Mouse (Mus musculus): ENCODE results near the gene Liph. TPM values are rescaled to one million over a fixed set of nuclear protein-coding genes. Genes with fewer than 3 reads are reported as not detected.
A peak's percentile ranks its signal among the peaks of the same experiment; 100 is the strongest.
"Not testable (repeated sequence)": the region's sequence is repeated elsewhere in the genome, so short reads cannot be mapped to it uniquely, and the experiment has no call there.

Gene Liph
- polyA plus RNA-seq, 2 experiments = 1.6 to 2.8 TPM

- Histone ChIP-seq H3K9ac (ENCODE audit: low read depth, low read length, severe bottlenecking) (peak within 1 kb of the TSS; percentile 82), H3K4me3 (replicated peaks; ENCODE audit: low read length) (peak within 1 kb of the TSS; percentile 75), H3K27me3 (ENCODE audit: control insufficient read depth, insufficient read depth, low read length) (no peaks in the 10 kb centered on the region), H3K9me3 (ENCODE audit: control insufficient read depth, low read length) (no peaks in the 10 kb centered on the region), H3K4me2 (replicated peaks; ENCODE audit: low read depth, low read length, severe bottlenecking) (peak within 1 kb of the TSS; percentile 89), H3K27ac (replicated peaks; ENCODE audit: low read depth, low read length) (peak within 1 kb of the TSS; percentile 63; the same call in 1 of the 2 replicates), H3K4me1 (ENCODE audit: control insufficient read depth, insufficient read depth, low read length) (peaks cover 10% of the 10 kb centered on the region), H3K36me3 (ENCODE audit: control insufficient read depth, insufficient read depth, low read length) (no peaks in the 10 kb centered on the region)
- DNase-seq (ENCODE audit: low spot score) = peak; percentile 81
- peak; percentile 65; the same call in 1 of the 2 replicates for TF ChIP-seq POLR2A (IDR thresholded peaks at IDR 0.05; ENCODE audit: borderline replicate concordance, extremely low read depth, insufficient read depth, insufficient read length)
- 1% methylated on average over 34 of the region's 63 CpGs for WGBS
- peak; percentile 97 for ATAC-seq (ENCODE audit: low FRiP score, low read depth)
Measured at GRCm38 (mm10) chr16:21946761-21947715, 48.4 kb downstream of the Liph start, which contains the start of gene Tmem41a. Tmem41a (minus strand) TSS chr16:21947552.

- 52% methylated on average over 13 of the region's 13 CpGs for WGBS
- no peak overlapping the region for H3K4me2 ChIP-seq (replicated peaks; ENCODE audit: low read depth, low read length, severe bottlenecking)
- no peak for ATAC-seq (ENCODE audit: low FRiP score, low read depth)
- H3K9ac ChIP-seq (ENCODE audit: low read depth, low read length, severe bottlenecking) = no peak overlapping the region
- H3K4me3 ChIP-seq (replicated peaks; ENCODE audit: low read length) = no peak overlapping the region
- H3K36me3 ChIP-seq (ENCODE audit: control insufficient read depth, insufficient read depth, low read length) = peaks cover 25% of the 10 kb centered on the region
- no peak for TF ChIP-seq POLR2A (IDR thresholded peaks at IDR 0.05; ENCODE audit: borderline replicate concordance, extremely low read depth, insufficient read depth, insufficient read length)
- H3K4me1 ChIP-seq (ENCODE audit: control insufficient read depth, insufficient read depth, low read length) = no peaks in the 10 kb centered on the region
- no peaks in the 10 kb centered on the region for H3K9me3 ChIP-seq (ENCODE audit: control insufficient read depth, low read length)
- H3K27ac ChIP-seq (replicated peaks; ENCODE audit: low read depth, low read length) = no peak overlapping the region
- DNase-seq (ENCODE audit: low spot score) = no peak
- no peaks in the 10 kb centered on the region for H3K27me3 ChIP-seq (ENCODE audit: control insufficient read depth, insufficient read depth, low read length)
Measured at GRCm38 (mm10) chr16:21928471-21928870, 67.0 kb downstream of the Liph start.

- TF ChIP-seq POLR2A (IDR thresholded peaks at IDR 0.05; ENCODE audit: borderline replicate concordance, extremely low read depth, insufficient read depth, insufficient read length) = no peak
- DNase-seq (ENCODE audit: low spot score) (no peak), ATAC-seq (ENCODE audit: low FRiP score, low read depth) (no peak)
- Histone ChIP-seq H3K27ac (replicated peaks; ENCODE audit: low read depth, low read length) (no peak overlapping the region), H3K9ac (ENCODE audit: low read depth, low read length, severe bottlenecking) (no peak overlapping the region), H3K36me3 (ENCODE audit: control insufficient read depth, insufficient read depth, low read length) (peaks cover 2% of the 10 kb centered on the region; the same call in 1 of the 2 replicates), H3K4me1 (ENCODE audit: control insufficient read depth, insufficient read depth, low read length) (no peaks in the 10 kb centered on the region), H3K27me3 (ENCODE audit: control insufficient read depth, insufficient read depth, low read length) (no peaks in the 10 kb centered on the region), H3K9me3 (ENCODE audit: control insufficient read depth, low read length) (no peaks in the 10 kb centered on the region), H3K4me2 (replicated peaks; ENCODE audit: low read depth, low read length, severe bottlenecking) (no peak overlapping the region), H3K4me3 (replicated peaks; ENCODE audit: low read length) (no peak overlapping the region)
- WGBS = 64% methylated on average over 7 of the region's 7 CpGs
Measured at GRCm38 (mm10) chr16:21916681-21917080, 78.8 kb downstream of the Liph start.

- Histone ChIP-seq H3K9me3 (ENCODE audit: control insufficient read depth, low read length) (no peaks in the 10 kb centered on the region), H3K27me3 (ENCODE audit: control insufficient read depth, insufficient read depth, low read length) (no peaks in the 10 kb centered on the region), H3K4me2 (replicated peaks; ENCODE audit: low read depth, low read length, severe bottlenecking) (no peak overlapping the region), H3K9ac (ENCODE audit: low read depth, low read length, severe bottlenecking) (no peak overlapping the region), H3K27ac (replicated peaks; ENCODE audit: low read depth, low read length) (no peak overlapping the region), H3K36me3 (ENCODE audit: control insufficient read depth, insufficient read depth, low read length) (0 out of 2 replicates have a peak, but pooled peaks cover 11% of the 10 kb centered on the region), H3K4me3 (replicated peaks; ENCODE audit: low read length) (no peak overlapping the region), H3K4me1 (ENCODE audit: control insufficient read depth, insufficient read depth, low read length) (no peaks in the 10 kb centered on the region)
- TF ChIP-seq POLR2A (IDR thresholded peaks at IDR 0.05; ENCODE audit: borderline replicate concordance, extremely low read depth, insufficient read depth, insufficient read length) = no peak
- WGBS = 88% methylated on average over 6 of the region's 6 CpGs
- DNase-seq (ENCODE audit: low spot score) = no peak
- ATAC-seq (ENCODE audit: low FRiP score, low read depth) = no peak
Measured at GRCm38 (mm10) chr16:21913347-21913746, 82.1 kb downstream of the Liph start.

- not testable (repeated sequence) for H3K4me3 ChIP-seq (replicated peaks; ENCODE audit: low read length); DNase-seq (ENCODE audit: low spot score); H3K27me3 ChIP-seq (ENCODE audit: control insufficient read depth, insufficient read depth, low read length); H3K4me1 ChIP-seq (ENCODE audit: control insufficient read depth, insufficient read depth, low read length); ATAC-seq (ENCODE audit: low FRiP score, low read depth); H3K9me3 ChIP-seq (ENCODE audit: control insufficient read depth, low read length); H3K4me2 ChIP-seq (replicated peaks; ENCODE audit: low read depth, low read length, severe bottlenecking); H3K9ac ChIP-seq (ENCODE audit: low read depth, low read length, severe bottlenecking); H3K27ac ChIP-seq (replicated peaks; ENCODE audit: low read depth, low read length)
- 44% methylated on average over 4 of the region's 8 CpGs for WGBS
- peaks cover 19% of the 10 kb centered on the region; the same call in 1 of the 2 replicates for H3K36me3 ChIP-seq (ENCODE audit: control insufficient read depth, insufficient read depth, low read length)
Measured at GRCm38 (mm10) chr16:21908906-21909305, 86.6 kb downstream of the Liph start.

All from limb, embryonic 14.5 days (tissue).